Mouse (Mus musculus): ENCODE results near the gene Gm43191. TPM values are rescaled to one million over a fixed set of nuclear protein-coding genes. Genes with fewer than 3 reads are reported as not detected.
"Not testable (repeated sequence)": the region's sequence is repeated elsewhere in the genome, so short reads cannot be mapped to it uniquely, and the experiment has no call there.

Gm43191 gene
- polyA plus RNA-seq, 1 experiment: not detected

GRCm38 (mm10) chr3:116710941-116711340 is 29.9 kb upstream of the Gm43191 start:
- Histone ChIP-seq H3K4me1 (peaks cover 50% of the 10 kb centered on the region), H3K9me3 (no peaks in the 10 kb centered on the region), H3K36me3 (replicated peaks; ENCODE audit: low read length) (peaks cover 6% of the 10 kb centered on the region), H3K4me3 (replicated peaks) (peak overlapping the region; percentile 99), H3K27me3 (replicated peaks) (no peaks in the 10 kb centered on the region)
- no peak for TF ChIP-seq GATA1 (IDR thresholded peaks at IDR 0.05; ENCODE audit: borderline replicate concordance, low read length)

- H3K36me3 ChIP-seq (replicated peaks; ENCODE audit: low read length): peaks cover 23% of the 10 kb centered on the region
Observed at GRCm38 (mm10) chr3:116705637-116706204, 24.7 kb upstream of the Gm43191 start.

GRCm38 (mm10) chr3:116703835-116704234 is 22.8 kb upstream of the Gm43191 start:
- Histone ChIP-seq H3K27me3 (replicated peaks) (no peaks in the 10 kb centered on the region), H3K4me1 (peaks cover 38% of the 10 kb centered on the region), H3K36me3 (replicated peaks; ENCODE audit: low read length) (peaks cover 26% of the 10 kb centered on the region), H3K4me3 (replicated peaks) (no peak overlapping the region), H3K9me3 (no peaks in the 10 kb centered on the region)
- TF ChIP-seq GATA1 (IDR thresholded peaks at IDR 0.05; ENCODE audit: borderline replicate concordance, low read length) (no peak), FLI1 (IDR thresholded peaks at IDR 0.05; ENCODE audit: low read length) (no peak)

More at GRCm38 (mm10) chr3:116705637-116706204, 24.7 kb upstream of the Gm43191 start:
- Histone ChIP-seq H3K9me3 (no peaks in the 10 kb centered on the region), H3K27me3 (replicated peaks) (no peaks in the 10 kb centered on the region), H3K4me3 (replicated peaks) (no peak overlapping the region), H3K4me1 (peaks cover 47% of the 10 kb centered on the region)
- TF ChIP-seq GATA1 (IDR thresholded peaks at IDR 0.05; ENCODE audit: borderline replicate concordance, low read length) (no peak), FLI1 (IDR thresholded peaks at IDR 0.05; ENCODE audit: low read length) (no peak)

- TF ChIP-seq GATA1 (IDR thresholded peaks at IDR 0.05; ENCODE audit: borderline replicate concordance, low read length) (no peak), FLI1 (IDR thresholded peaks at IDR 0.05; ENCODE audit: low read length) (no peak)
- no peaks in the 10 kb centered on the region for H3K9me3 ChIP-seq
- peaks cover 35% of the 10 kb centered on the region for H3K4me1 ChIP-seq
Observed at GRCm38 (mm10) chr3:116702647-116703272, 21.7 kb upstream of the Gm43191 start.

GRCm38 (mm10) chr3:116701601-116702000 is 20.5 kb upstream of the Gm43191 start:
- Histone ChIP-seq H3K4me1 (peaks cover 36% of the 10 kb centered on the region), H3K27me3 (replicated peaks) (no peaks in the 10 kb centered on the region), H3K9me3 (no peaks in the 10 kb centered on the region), H3K36me3 (replicated peaks; ENCODE audit: low read length) (peaks cover 21% of the 10 kb centered on the region), H3K4me3 (replicated peaks) (no peak overlapping the region)
- TF ChIP-seq GATA1 (IDR thresholded peaks at IDR 0.05; ENCODE audit: borderline replicate concordance, low read length) (no peak), FLI1 (IDR thresholded peaks at IDR 0.05; ENCODE audit: low read length) (no peak)

More at GRCm38 (mm10) chr3:116702647-116703272, 21.7 kb upstream of the Gm43191 start:
- Histone ChIP-seq H3K36me3 (replicated peaks; ENCODE audit: low read length) (peaks cover 26% of the 10 kb centered on the region), H3K27me3 (replicated peaks) (no peaks in the 10 kb centered on the region), H3K4me3 (replicated peaks) (no peak overlapping the region)

- Histone ChIP-seq H3K36me3 (replicated peaks; ENCODE audit: low read length) (peaks cover 12% of the 10 kb centered on the region), H3K27me3 (replicated peaks) (no peaks in the 10 kb centered on the region), H3K9me3 (no peaks in the 10 kb centered on the region), H3K4me3 (replicated peaks) (no peak overlapping the region), H3K4me1 (peaks cover 48% of the 10 kb centered on the region)
- no peak for TF ChIP-seq GATA1 (IDR thresholded peaks at IDR 0.05; ENCODE audit: borderline replicate concordance, low read length)
- TF ChIP-seq FLI1 (IDR thresholded peaks at IDR 0.05; ENCODE audit: low read length): no peak
Observed at GRCm38 (mm10) chr3:116698786-116699185, 17.7 kb upstream of the Gm43191 start.

DNA sequence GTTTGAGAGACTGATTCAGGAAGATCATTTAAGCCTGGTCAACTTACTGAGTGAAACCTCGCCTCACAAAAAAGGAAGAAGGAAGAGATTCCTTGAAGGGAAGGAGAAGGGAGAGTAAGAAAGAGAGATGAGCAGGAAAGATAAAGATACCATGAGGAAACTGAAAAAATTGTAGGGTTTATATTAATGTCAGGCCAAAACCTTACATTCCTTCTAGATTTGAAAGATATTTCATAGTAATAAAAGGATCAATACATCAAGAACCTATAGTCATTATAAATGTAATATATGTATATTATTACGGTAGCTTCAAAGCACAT is 14.6 kb upstream of the Gm43191 start:
- Histone ChIP-seq H3K9me3 (no peaks in the 10 kb centered on the region), H3K4me1 (peaks cover 50% of the 10 kb centered on the region), H3K4me3 (replicated peaks) (no peak overlapping the region), H3K36me3 (replicated peaks; ENCODE audit: low read length) (peaks cover 32% of the 10 kb centered on the region), H3K27me3 (replicated peaks) (no peaks in the 10 kb centered on the region)
- no peak for TF ChIP-seq FLI1 (IDR thresholded peaks at IDR 0.05; ENCODE audit: low read length)
- no peak for TF ChIP-seq GATA1 (IDR thresholded peaks at IDR 0.05; ENCODE audit: borderline replicate concordance, low read length)

- H3K27me3 ChIP-seq (replicated peaks): no peaks in the 10 kb centered on the region
- TF ChIP-seq FLI1 (IDR thresholded peaks at IDR 0.05; ENCODE audit: low read length) (no peak), GATA1 (IDR thresholded peaks at IDR 0.05; ENCODE audit: borderline replicate concordance, low read length) (no peak)
- H3K36me3 ChIP-seq (replicated peaks; ENCODE audit: low read length): peaks cover 37% of the 10 kb centered on the region
- no peak overlapping the region for H3K4me3 ChIP-seq (replicated peaks)
- H3K9me3 ChIP-seq: no peaks in the 10 kb centered on the region
- peaks cover 55% of the 10 kb centered on the region for H3K4me1 ChIP-seq
Observed at GRCm38 (mm10) chr3:116694955-116695665, 14.1 kb upstream of the Gm43191 start.

GRCm38 (mm10) chr3:116694312-116694711 is 13.3 kb upstream of the Gm43191 start:
- Histone ChIP-seq H3K27me3 (replicated peaks) (no peaks in the 10 kb centered on the region), H3K9me3 (no peaks in the 10 kb centered on the region), H3K4me3 (replicated peaks) (no peak overlapping the region), H3K4me1 (peaks cover 55% of the 10 kb centered on the region), H3K36me3 (replicated peaks; ENCODE audit: low read length) (peaks cover 36% of the 10 kb centered on the region)
- TF ChIP-seq FLI1 (IDR thresholded peaks at IDR 0.05; ENCODE audit: low read length) (no peak), GATA1 (IDR thresholded peaks at IDR 0.05; ENCODE audit: borderline replicate concordance, low read length) (no peak)

DNA sequence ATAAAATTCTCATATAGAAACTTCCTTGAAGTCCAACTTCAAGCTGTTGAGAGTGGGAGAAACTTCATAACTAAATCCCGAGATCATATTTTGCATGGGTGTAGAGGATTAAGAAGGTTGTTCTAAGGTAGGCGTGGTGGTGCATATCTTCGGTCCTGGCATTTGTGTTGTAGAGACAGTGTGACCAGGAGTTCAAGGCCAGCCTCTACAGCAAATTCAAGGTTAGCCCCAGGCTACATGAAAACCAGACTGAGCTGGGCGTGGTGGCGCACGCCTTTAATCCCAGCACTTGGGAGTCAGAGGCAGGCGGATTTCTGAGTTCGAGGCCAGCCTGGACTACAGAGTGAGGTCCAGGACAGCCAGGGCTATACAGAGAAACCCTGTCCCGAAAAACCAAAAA is 16.8 kb downstream of the Gm43191 start:
- H3K9me3 ChIP-seq; H3K27me3 ChIP-seq (replicated peaks); H3K4me3 ChIP-seq (replicated peaks): not testable (repeated sequence)
- Histone ChIP-seq H3K4me1 (peaks cover 31% of the 10 kb centered on the region), H3K36me3 (replicated peaks; ENCODE audit: low read length) (peaks cover 26% of the 10 kb centered on the region)
